Mouse (Mus musculus) embryonic facial prominence, embryonic 13.5 days (tissue): ENCODE data around the gene Amfr. TPM values are rescaled to one million over a fixed set of nuclear protein-coding genes. Genes with fewer than 3 reads are reported as not detected.
"Not testable (repeated sequence)": the region's sequence is repeated elsewhere in the genome, so short reads cannot be mapped to it uniquely, and the experiment has no call there.

Experiments used
- ATAC-seq: fragments of 200-750 bp; cut with Nextera tagmentation; 2 replicates; pipeline ENCODE4 v1.8.0; 2017; ENCODE audit warnings: low read depth; ENCODE audit not compliant: insufficient number of reproducible peaks, insufficient read depth, low FRiP score, low TSS enrichment
- H3K27ac ChIP-seq: fragments of 300-500 bp; sonication (generic); 2 replicates; pipeline ENCODE4 v1.5.1; 2015; ENCODE audit warnings: moderate library complexity, mild to moderate bottlenecking, inconsistent platforms
- H3K27me3 ChIP-seq: fragments of 300-500 bp; sonication (generic); 2 replicates; pipeline ENCODE4 v1.6.1; 2015; ENCODE audit warnings: mild to moderate bottlenecking, inconsistent platforms
- H3K36me3 ChIP-seq: fragments of 300-500 bp; sonication (generic); 2 replicates; pipeline ENCODE4 v1.6.1; 2015; ENCODE audit warnings: mild to moderate bottlenecking, inconsistent platforms
- H3K4me1 ChIP-seq: fragments of 300-500 bp; sonication (generic); 2 replicates; pipeline ENCODE4 v1.6.1; 2015; ENCODE audit warnings: inconsistent platforms
- H3K4me2 ChIP-seq: fragments of 300-500 bp; sonication (generic); 2 replicates; pipeline ENCODE4 v1.6.1; 2015; ENCODE audit warnings: moderate library complexity, mild to moderate bottlenecking, inconsistent platforms
- H3K4me3 ChIP-seq: fragments of 300-500 bp; sonication (generic); 2 replicates; pipeline ENCODE4 v1.5.1; 2015; ENCODE audit warnings: mild to moderate bottlenecking, inconsistent platforms
- H3K9ac ChIP-seq: fragments of 300-500 bp; sonication (generic); 2 replicates; pipeline ENCODE4 v1.6.1; 2015; ENCODE audit warnings: mild to moderate bottlenecking, inconsistent platforms
- H3K9me3 ChIP-seq: fragments of 300-500 bp; sonication (generic); 2 replicates; pipeline ENCODE4 v1.6.1; 2016; ENCODE audit warnings: inconsistent platforms
- WGBS: fragments of 180-500 bp; shearing (Covaris S2); methylation state at CpG from one replicate; pipeline ENCODE4 v1.1.7; 2015; ENCODE audit warnings: mixed read lengths; 5-methylcytosine and 5-hydroxymethylcytosine counted together
- polyA plus RNA-seq: library from polyadenylated mRNA; unstranded; fragments of >200 nt; fragmentation: Nextera tagmentation; extraction: Ambion mirVana; gene quantifications from 2 replicates; pipeline ENCODE4 v1.2.1, GENCODE M21; 2015

Gene Amfr
- 40.1 and 42.4 TPM in 2 replicates for polyA plus RNA-seq

DNA sequence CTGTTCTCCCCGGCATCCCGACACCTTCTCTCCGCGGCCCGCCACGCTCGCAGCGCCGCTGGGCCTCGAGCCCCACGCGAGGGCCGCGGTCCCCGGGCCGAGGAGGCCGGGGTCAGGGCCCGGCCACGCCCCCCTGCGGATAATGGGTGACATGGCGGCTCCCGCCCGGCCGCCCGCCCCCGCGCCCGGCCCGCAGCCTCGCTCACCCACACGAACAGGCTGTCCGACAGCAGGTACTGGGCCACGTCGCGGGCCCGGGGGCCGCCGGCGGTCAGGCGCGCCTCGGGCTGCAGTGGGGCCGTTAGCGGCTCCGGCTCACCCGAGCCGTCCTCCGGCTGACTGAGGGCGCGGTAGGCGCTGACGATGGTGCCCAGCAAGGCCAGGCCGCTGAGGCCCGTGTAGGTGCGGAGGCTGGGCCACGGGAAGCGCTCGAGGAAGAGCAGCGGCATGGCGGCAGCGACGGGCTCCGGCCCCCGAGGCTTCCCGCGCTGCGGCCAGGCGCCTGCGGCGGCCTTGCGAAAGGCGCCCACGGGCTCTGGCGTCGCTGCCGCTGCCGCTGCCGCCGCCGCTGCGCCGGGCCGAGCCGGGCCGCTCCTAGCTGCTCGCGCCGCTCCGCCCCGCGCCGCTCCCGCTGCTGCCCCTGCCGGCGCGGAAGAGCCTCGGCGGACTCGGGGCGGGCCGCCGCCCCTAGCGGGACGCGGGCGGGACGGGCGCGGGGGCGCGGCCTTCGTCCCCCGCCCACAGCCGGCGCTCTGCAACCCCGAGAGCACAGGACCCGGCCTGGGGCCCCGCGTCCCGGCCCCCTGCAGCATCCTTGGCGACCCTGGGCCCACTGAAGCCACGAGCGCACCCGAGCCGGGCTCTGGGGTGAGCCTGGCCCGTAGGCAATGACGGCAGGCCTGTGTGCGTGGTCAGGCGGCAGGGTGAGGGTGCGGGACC is at the start of gene Amfr:
Amfr (minus strand) TSS at position 830 of the 939 bp plus-strand sequence.
- Histone ChIP-seq H3K27ac (peak within 1 kb of the TSS; percentile 92), H3K36me3 (no peaks in the 10 kb centered on the region), H3K9ac (peak within 1 kb of the TSS; percentile 93), H3K4me3 (peak within 1 kb of the TSS; percentile 78), H3K4me1 (peaks cover 24% of the 10 kb centered on the region), H3K4me2 (peak within 1 kb of the TSS; percentile 90), H3K27me3 (no peaks in the 10 kb centered on the region), H3K9me3 (no peaks in the 10 kb centered on the region)
- WGBS: under 1% methylated on average over 113 of the region's 130 CpGs
- peak; percentile 88 for ATAC-seq

GRCm38 (mm10) chr8:94057157-94057854 is 44.7 kb upstream of the Amfr start:
- Histone ChIP-seq H3K36me3 (peaks cover 52% of the 10 kb centered on the region), H3K4me2 (no peak overlapping the region)
- 62% methylated on average over 6 of the region's 6 CpGs for WGBS

DNA sequence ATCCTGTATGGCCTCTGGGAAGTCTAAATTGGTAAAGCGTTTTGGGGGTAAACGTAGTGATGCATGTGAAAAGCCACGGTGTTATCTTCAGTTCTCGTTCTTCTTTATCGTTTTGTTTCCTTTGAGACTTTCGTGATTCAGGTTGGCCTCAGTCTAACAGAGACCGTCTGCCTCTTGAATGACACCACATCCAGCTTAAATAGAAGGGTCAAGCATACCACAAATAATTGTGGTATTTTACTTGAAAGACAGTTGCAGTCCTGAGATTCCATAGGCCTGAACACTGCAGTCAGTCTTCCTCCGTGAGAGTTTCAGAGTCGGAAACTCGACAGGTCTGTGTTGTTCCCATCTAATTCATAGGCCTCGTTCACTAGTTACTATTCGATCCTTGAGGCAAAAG is 40.1 kb upstream of the Amfr start:
- 77% methylated on average over 12 of the region's 12 CpGs for WGBS
- ATAC-seq: no peak
- no peak overlapping the region for H3K4me3 ChIP-seq
- H3K27ac ChIP-seq: no peak overlapping the region
- peaks cover 31% of the 10 kb centered on the region for H3K36me3 ChIP-seq
- H3K9me3 ChIP-seq: no peaks in the 10 kb centered on the region
- no peak overlapping the region for H3K9ac ChIP-seq
- H3K4me1 ChIP-seq: no peaks in the 10 kb centered on the region
- H3K4me2 ChIP-seq: no peak overlapping the region
- H3K27me3 ChIP-seq: no peaks in the 10 kb centered on the region

More at GRCm38 (mm10) chr8:94057157-94057854, 44.7 kb upstream of the Amfr start:
- Histone ChIP-seq H3K9me3 (no peaks in the 10 kb centered on the region), H3K4me1 (no peaks in the 10 kb centered on the region), H3K27me3 (no peaks in the 10 kb centered on the region), H3K9ac (no peak overlapping the region), H3K27ac (no peak overlapping the region), H3K4me3 (no peak overlapping the region)
- no peak for ATAC-seq

DNA sequence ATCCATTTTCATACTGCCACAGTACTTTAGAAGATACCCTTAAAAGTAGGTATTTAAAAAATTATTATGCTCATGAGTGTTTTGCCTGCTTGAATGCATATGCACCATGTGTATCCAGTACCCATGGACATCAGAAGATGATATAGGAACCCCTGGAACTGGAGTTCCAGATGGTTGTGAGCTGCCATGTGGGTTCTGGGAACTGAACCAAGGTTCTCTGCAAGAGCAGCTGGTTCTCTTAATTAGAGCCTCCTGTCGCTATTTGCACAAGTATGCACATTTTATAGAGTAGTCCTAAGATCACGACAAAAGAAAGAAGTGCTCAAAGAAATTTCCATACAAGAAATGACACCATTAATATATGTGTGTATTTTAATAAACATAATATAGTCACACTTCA is 35.2 kb upstream of the Amfr start:
- Histone ChIP-seq H3K36me3 (peaks cover 15% of the 10 kb centered on the region), H3K4me1 (no peaks in the 10 kb centered on the region), H3K27ac (no peak overlapping the region), H3K4me3 (no peak overlapping the region), H3K4me2 (no peak overlapping the region), H3K9ac (no peak overlapping the region), H3K27me3 (no peaks in the 10 kb centered on the region), H3K9me3 (no peaks in the 10 kb centered on the region)
- WGBS: 69% methylated on average over 2 of the region's 2 CpGs
- no peak for ATAC-seq

GRCm38 (mm10) chr8:94037806-94038205 is 25.2 kb upstream of the Amfr start:
- H3K9me3 ChIP-seq: no peaks in the 10 kb centered on the region
- WGBS: 8% methylated on average over 15 of the region's 15 CpGs
- no peak for ATAC-seq
- no peaks in the 10 kb centered on the region for H3K27me3 ChIP-seq
- peak overlapping the region; percentile 70 for H3K4me3 ChIP-seq
- peaks cover 24% of the 10 kb centered on the region for H3K4me1 ChIP-seq
- H3K27ac ChIP-seq: no peak overlapping the region
- peak overlapping the region; percentile 75 for H3K9ac ChIP-seq
- H3K36me3 ChIP-seq: peaks cover 3% of the 10 kb centered on the region; the same call in 1 of the 2 replicates
- peak overlapping the region; percentile 81 for H3K4me2 ChIP-seq

- Histone ChIP-seq H3K27me3 (no peaks in the 10 kb centered on the region), H3K9ac (peak within 1 kb of the TSS; percentile 79), H3K9me3 (no peaks in the 10 kb centered on the region), H3K4me1 (peaks cover 24% of the 10 kb centered on the region), H3K4me2 (peak within 1 kb of the TSS; percentile 82), H3K27ac (peak within 1 kb of the TSS; percentile 84), H3K4me3 (peak within 1 kb of the TSS; percentile 70), H3K36me3 (peaks cover 3% of the 10 kb centered on the region; the same call in 1 of the 2 replicates)
- peak; percentile 96 for ATAC-seq
- WGBS: under 1% methylated on average over 41 of the region's 41 CpGs
Observed at GRCm38 (mm10) chr8:94036944-94037524, 24.4 kb upstream of the Amfr start, which contains the start of the genes Nudt21 and Ogfod1. Nudt21 (minus strand) TSS chr8:94037031. Ogfod1 (plus strand) TSS chr8:94037198.

DNA sequence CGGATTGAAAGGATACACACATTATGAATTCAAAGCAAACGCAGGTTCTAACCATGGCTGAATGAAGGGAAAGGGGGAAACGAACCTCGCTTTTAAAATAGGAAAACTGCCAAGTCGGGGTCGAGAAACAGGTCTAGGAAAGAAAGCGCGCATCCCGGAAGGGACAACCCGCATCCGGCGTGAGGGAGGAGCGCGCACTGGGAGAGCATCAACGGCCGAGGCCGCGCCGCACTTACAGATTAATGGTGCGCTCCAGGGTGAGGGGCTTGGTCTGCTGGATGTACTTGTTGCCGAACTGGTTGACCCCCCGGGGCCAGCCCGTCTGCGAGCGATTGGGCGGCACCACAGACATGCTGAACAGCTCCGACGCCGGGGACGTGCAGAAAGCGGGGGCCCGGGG is 23.9 kb upstream of the Amfr start:
- not testable (repeated sequence) for H3K27me3 ChIP-seq, H3K9me3 ChIP-seq, H3K36me3 ChIP-seq
- Histone ChIP-seq H3K9ac (peak overlapping the region; percentile 79), H3K4me1 (peaks cover 24% of the 10 kb centered on the region), H3K4me3 (peak overlapping the region; percentile 70), H3K4me2 (peak overlapping the region; percentile 82), H3K27ac (peak overlapping the region; percentile 84)
- under 1% methylated on average over 27 of the region's 32 CpGs for WGBS
- ATAC-seq: peak; percentile 85

DNA sequence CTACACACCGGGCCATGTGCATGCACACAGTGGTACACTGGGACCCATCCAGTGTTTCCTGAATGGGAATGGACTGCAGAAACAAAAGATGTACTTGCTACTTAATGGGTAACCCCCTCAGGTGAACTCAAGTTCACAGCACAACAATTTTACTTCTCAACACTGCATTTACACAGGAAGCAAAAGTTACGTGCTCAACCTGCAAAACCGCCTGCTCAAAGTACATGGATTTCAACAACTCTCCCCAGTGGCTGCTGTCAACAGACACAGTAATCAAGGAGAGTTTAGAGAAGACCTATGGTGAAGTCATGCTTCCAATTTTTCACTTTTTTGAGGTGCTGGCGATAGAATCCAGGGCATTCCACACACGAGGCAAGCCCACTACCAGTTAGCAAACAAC is 22.6 kb upstream of the Amfr start:
- H3K9me3 ChIP-seq: no peaks in the 10 kb centered on the region
- peaks cover 24% of the 10 kb centered on the region for H3K4me1 ChIP-seq
- no peak overlapping the region for H3K27ac ChIP-seq
- ATAC-seq: no peak
- H3K27me3 ChIP-seq: no peaks in the 10 kb centered on the region
- H3K9ac ChIP-seq: peak overlapping the region; percentile 58
- WGBS: 51% methylated on average over 5 of the region's 5 CpGs
- H3K36me3 ChIP-seq: peaks cover 13% of the 10 kb centered on the region
- H3K4me2 ChIP-seq: peak overlapping the region; percentile 82
- peak overlapping the region; percentile 70 for H3K4me3 ChIP-seq

DNA sequence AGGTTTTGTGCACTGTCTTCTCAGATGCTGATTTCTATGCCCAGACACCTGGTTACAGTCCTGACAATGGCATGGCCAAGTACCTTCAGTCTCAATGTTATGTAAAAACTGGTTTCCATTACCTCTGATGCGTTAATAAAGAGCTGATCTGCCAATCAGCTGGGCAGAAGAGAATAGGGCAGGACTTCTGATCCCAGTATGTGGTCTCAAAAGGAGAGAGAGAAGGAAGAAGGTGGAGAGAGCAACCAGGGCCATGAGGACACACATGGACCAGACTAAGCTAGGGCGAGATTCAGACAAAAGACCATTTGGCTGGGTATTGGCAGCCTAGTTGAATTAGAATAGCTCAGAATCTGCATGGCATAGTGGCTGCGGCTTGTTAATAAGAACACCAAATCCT is 21.0 kb upstream of the Amfr start:
- H3K9me3 ChIP-seq: no peaks in the 10 kb centered on the region
- H3K9ac ChIP-seq: no peak overlapping the region; the same call in 1 of the 2 replicates
- no peak overlapping the region for H3K27ac ChIP-seq
- H3K4me1 ChIP-seq: peaks cover 24% of the 10 kb centered on the region
- ATAC-seq: no peak
- no peak overlapping the region for H3K4me2 ChIP-seq
- H3K27me3 ChIP-seq: no peaks in the 10 kb centered on the region
- H3K4me3 ChIP-seq: no peak overlapping the region
- H3K36me3 ChIP-seq: peaks cover 29% of the 10 kb centered on the region
- WGBS: 72% methylated on average over 3 of the region's 3 CpGs

- H3K27ac ChIP-seq: no peak overlapping the region
- H3K4me3 ChIP-seq: no peak overlapping the region
- no peak overlapping the region for H3K9ac ChIP-seq
- H3K4me1 ChIP-seq: peaks cover 5% of the 10 kb centered on the region
- ATAC-seq: no peak
- H3K9me3 ChIP-seq: no peaks in the 10 kb centered on the region
- WGBS: 92% methylated on average over 9 of the region's 9 CpGs
- H3K4me2 ChIP-seq: no peak overlapping the region
- H3K36me3 ChIP-seq: peaks cover 67% of the 10 kb centered on the region
- H3K27me3 ChIP-seq: no peaks in the 10 kb centered on the region
Observed at GRCm38 (mm10) chr8:94029701-94030100, 17.1 kb upstream of the Amfr start.

DNA sequence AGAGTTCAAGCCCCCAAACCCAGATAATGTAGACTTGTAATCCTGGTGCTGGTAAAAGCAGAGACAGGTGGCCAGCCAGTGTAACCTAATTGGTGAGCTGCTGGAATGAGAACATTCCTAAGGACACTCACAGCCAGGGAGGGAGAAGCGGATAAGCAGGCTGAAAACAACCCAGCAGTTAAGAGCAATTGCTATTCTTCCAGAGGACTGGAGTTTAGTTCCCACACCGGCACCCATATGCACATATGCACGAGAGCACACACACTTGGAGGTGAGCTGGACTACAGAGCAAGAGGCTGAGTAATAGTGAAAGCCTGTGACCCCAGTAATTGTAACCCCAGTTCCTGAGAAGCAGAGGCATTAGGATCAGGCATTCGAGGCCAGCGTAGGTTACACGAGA is 11.3 kb upstream of the Amfr start:
- no peaks in the 10 kb centered on the region for H3K27me3 ChIP-seq
- H3K4me2 ChIP-seq: no peak overlapping the region
- H3K27ac ChIP-seq: no peak overlapping the region
- H3K36me3 ChIP-seq: peaks cover 84% of the 10 kb centered on the region
- H3K4me3 ChIP-seq: no peak overlapping the region
- H3K4me1 ChIP-seq: no peaks in the 10 kb centered on the region
- no peak for ATAC-seq
- H3K9me3 ChIP-seq: no peaks in the 10 kb centered on the region
- no peak overlapping the region for H3K9ac ChIP-seq
- 94% methylated on average over 6 of the region's 6 CpGs for WGBS
